In the genomic region with DNA sequence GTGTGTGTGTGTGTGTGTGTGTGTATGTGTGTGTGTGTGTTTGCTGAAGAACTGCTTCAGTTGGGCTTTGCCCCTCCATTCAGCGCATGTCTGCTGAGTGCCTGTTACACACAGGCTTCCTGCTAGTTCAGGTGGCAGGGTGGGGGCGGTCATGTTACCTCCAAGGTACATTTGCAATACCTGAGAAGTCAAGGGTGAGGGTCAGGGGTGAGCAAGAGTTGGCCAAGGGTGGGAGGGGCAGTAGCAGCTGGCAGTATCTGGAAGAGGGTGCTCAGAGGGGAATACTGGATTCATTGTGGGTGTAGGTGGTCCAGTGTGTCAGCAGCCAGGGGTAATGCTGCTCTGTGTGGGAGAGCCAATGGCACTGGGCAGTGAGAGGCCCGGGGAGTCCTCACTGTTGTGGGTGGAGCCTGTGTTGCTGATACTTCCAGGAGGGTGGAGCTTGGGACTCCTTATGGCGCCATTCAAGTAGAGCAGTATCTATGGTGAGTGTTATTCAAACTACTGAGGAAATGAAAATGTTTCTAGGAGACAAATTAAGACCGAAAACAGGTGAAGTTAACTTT, we compare ENCODE assay signal across 17 mouse cellular contexts. TPM values are rescaled to one million over a fixed set of nuclear protein-coding genes. Genes with fewer than 3 reads are reported as not detected.
DNase-seq lines count a peak whose midpoint lies in the region; ATAC-seq and TF ChIP-seq lines count a peak whose summit lies in the region.
"Had no signal": no experiment of that assay in that cellular context is flagged by ENCODE, and none has a peak within 500 bp of the region (broad histone marks: within the 10 kb centered on the region; RNA-seq: fewer than 3 reads in every experiment).

No protein-coding gene starts in this region.

- 92% methylated on average over 5 of the region's 5 CpGs for WGBS in forebrain, postnatal 0 days
- 90% methylated on average over 5 of the region's 5 CpGs for WGBS in forebrain, embryonic 11.5 days
- 91% methylated on average over 5 of the region's 5 CpGs for WGBS in midbrain, embryonic 13.5 days
- WGBS in midbrain, embryonic 10.5 days: 91% methylated on average over 5 of the region's 5 CpGs
- WGBS in liver, embryonic 12.5 days (ENCODE audit: insufficient replicate concordance): 70% methylated on average over 5 of the region's 5 CpGs
- WGBS in small intestine, adult 2 months: 56% methylated on average over 5 of the region's 5 CpGs

- no peaks in the 10 kb centered on the region for H3K36me3 ChIP-seq in forebrain, postnatal 0 days (ENCODE audit: insufficient read depth)
- no peaks in the 10 kb centered on the region for H3K36me3 ChIP-seq in forebrain, embryonic 11.5 days (ENCODE audit: control insufficient read depth, insufficient read depth, low read length)
- H3K36me3 ChIP-seq in midbrain, embryonic 13.5 days: no peaks in the 10 kb centered on the region
- peaks cover 16% of the 10 kb centered on the region; the same call in 1 of the 2 replicates for H3K36me3 ChIP-seq in midbrain, embryonic 10.5 days
- H3K36me3 ChIP-seq in liver, embryonic 12.5 days: peaks cover 7% of the 10 kb centered on the region
- peaks cover 5% of the 10 kb centered on the region for H3K36me3 ChIP-seq in small intestine, adult 2 months (ENCODE audit: control insufficient read depth, insufficient read depth, low read length)
- H3K36me3 ChIP-seq: midbrain, embryonic 15.5 days had no signal

- H3K4me1 ChIP-seq in forebrain, postnatal 0 days (ENCODE audit: insufficient read depth): no peaks in the 10 kb centered on the region
- no peaks in the 10 kb centered on the region; the same call in 1 of the 2 replicates for H3K4me1 ChIP-seq in forebrain, embryonic 11.5 days (replicated peaks; ENCODE audit: control insufficient read depth, insufficient read depth, low read length)
- peaks cover 8% of the 10 kb centered on the region for H3K4me1 ChIP-seq in midbrain, embryonic 13.5 days (replicated peaks)
- H3K4me1 ChIP-seq in midbrain, embryonic 10.5 days: peaks cover 23% of the 10 kb centered on the region
- peaks cover 19% of the 10 kb centered on the region for H3K4me1 ChIP-seq in liver, embryonic 12.5 days
- peaks cover 34% of the 10 kb centered on the region for H3K4me1 ChIP-seq in small intestine, adult 2 months (ENCODE audit: control insufficient read depth, insufficient read depth, insufficient read length, low read length)
- H3K4me1 ChIP-seq: midbrain, embryonic 15.5 days had no signal

- no peak overlapping the region for H3K27ac ChIP-seq in forebrain, postnatal 0 days (ENCODE audit: low read depth, low read length)
- H3K27ac ChIP-seq in forebrain, embryonic 11.5 days (ENCODE audit: low read depth, low read length): no peak overlapping the region
- H3K27ac ChIP-seq in midbrain, embryonic 13.5 days: no peak overlapping the region
- no peak overlapping the region for H3K27ac ChIP-seq in midbrain, embryonic 10.5 days (replicated peaks)
- H3K27ac ChIP-seq in liver, embryonic 12.5 days: no peak overlapping the region
- peak overlapping the region; percentile 41; the same call in 1 of the 2 replicates for H3K27ac ChIP-seq in small intestine, adult 2 months (ENCODE audit: insufficient read depth, low read depth, low read length)
- H3K27ac ChIP-seq: limb, embryonic 12.5 days; midbrain, embryonic 15.5 days had no signal

- no peak for TF ChIP-seq CTCF in forebrain, postnatal 0 days (IDR thresholded peaks at IDR 0.05; ENCODE audit: low read depth)
- no peak for TF ChIP-seq CTCF in small intestine, adult 2 months (IDR thresholded peaks at IDR 0.05; ENCODE audit: extremely low read depth, insufficient read length, insufficient replicate concordance, low read depth, low read length)

- no peak overlapping the region for H3K4me3 ChIP-seq in forebrain, postnatal 0 days (ENCODE audit: low read depth, low read length)
- no peak overlapping the region for H3K4me3 ChIP-seq in forebrain, embryonic 11.5 days (ENCODE audit: low read depth, low read length)
- H3K4me3 ChIP-seq in midbrain, embryonic 13.5 days (replicated peaks): no peak overlapping the region
- no peak overlapping the region for H3K4me3 ChIP-seq in midbrain, embryonic 10.5 days
- H3K4me3 ChIP-seq in liver, embryonic 12.5 days: no peak overlapping the region
- no peak overlapping the region for H3K4me3 ChIP-seq in small intestine, adult 2 months (ENCODE audit: low read depth, low read length)
- H3K4me3 ChIP-seq: limb, embryonic 12.5 days; midbrain, embryonic 15.5 days had no signal

- H3K4me2 ChIP-seq in forebrain, postnatal 0 days (ENCODE audit: low read depth): no peak overlapping the region
- no peak overlapping the region for H3K4me2 ChIP-seq in forebrain, embryonic 11.5 days (ENCODE audit: low read depth, low read length, severe bottlenecking)
- H3K4me2 ChIP-seq in midbrain, embryonic 13.5 days (replicated peaks): no peak overlapping the region
- no peak overlapping the region for H3K4me2 ChIP-seq in liver, embryonic 12.5 days
- H3K4me2 ChIP-seq: limb, embryonic 12.5 days; midbrain, embryonic 15.5 days had no signal

- H3K9me3 ChIP-seq in forebrain, postnatal 0 days (ENCODE audit: low read length): no peaks in the 10 kb centered on the region
- H3K9me3 ChIP-seq in forebrain, embryonic 11.5 days (ENCODE audit: control insufficient read depth, low read length): no peaks in the 10 kb centered on the region
- H3K9me3 ChIP-seq in midbrain, embryonic 13.5 days: no peaks in the 10 kb centered on the region
- no peaks in the 10 kb centered on the region for H3K9me3 ChIP-seq in midbrain, embryonic 10.5 days (replicated peaks)
- H3K9me3 ChIP-seq in liver, embryonic 12.5 days (replicated peaks): no peaks in the 10 kb centered on the region
- H3K9me3 ChIP-seq: limb, embryonic 12.5 days; midbrain, embryonic 15.5 days had no signal

- no peak overlapping the region for H3K9ac ChIP-seq in forebrain, postnatal 0 days
- H3K9ac ChIP-seq in forebrain, embryonic 11.5 days (ENCODE audit: low read length): no peak overlapping the region
- H3K9ac ChIP-seq in midbrain, embryonic 13.5 days (replicated peaks): no peak overlapping the region
- H3K9ac ChIP-seq in liver, embryonic 12.5 days: no peak overlapping the region
- H3K9ac ChIP-seq: limb, embryonic 12.5 days; midbrain, embryonic 15.5 days had no signal

- no peak for DNase-seq in forebrain, postnatal 0 days
- DNase-seq in forebrain, embryonic 11.5 days (ENCODE audit: low spot score): no peak
- no peak for DNase-seq in midbrain, embryonic 10.5 days (ENCODE audit: low spot score)
- DNase-seq in spleen, adult 18-20 months: no peak
- no peak for DNase-seq in heart, adult 9 months (ENCODE audit: low spot score in 2 of 2)
- DNase-seq: adrenal gland, adult 2 months; B cell, adult 2 months; cerebellum, adult 9-10 months; gastrocnemius, postnatal 10 days; heart, postnatal 36 days; kidney, adult 8-10 months; thymus, adult 2 months had no signal

- H3K27me3 ChIP-seq in forebrain, postnatal 0 days (ENCODE audit: insufficient read depth, low read length): no peaks in the 10 kb centered on the region
- H3K27me3 ChIP-seq in forebrain, embryonic 11.5 days (ENCODE audit: control insufficient read depth, insufficient read depth, low read length): no peaks in the 10 kb centered on the region
- no peaks in the 10 kb centered on the region for H3K27me3 ChIP-seq in midbrain, embryonic 13.5 days
- no peaks in the 10 kb centered on the region for H3K27me3 ChIP-seq in midbrain, embryonic 10.5 days (ENCODE audit: low read depth, poor library complexity, severe bottlenecking)
- H3K27me3 ChIP-seq in liver, embryonic 12.5 days (replicated peaks): no peaks in the 10 kb centered on the region
- no peaks in the 10 kb centered on the region for H3K27me3 ChIP-seq in small intestine, adult 2 months (ENCODE audit: control insufficient read depth, insufficient read depth, low read length)
- H3K27me3 ChIP-seq: limb, embryonic 12.5 days; midbrain, embryonic 15.5 days had no signal

- no peak for TF ChIP-seq POLR2A in small intestine, adult 2 months (IDR thresholded peaks at IDR 0.05; ENCODE audit: low read depth, low read length)

- 0 out of 2 replicates have a peak, but pooled peaks have one; percentile 18 for ATAC-seq in forebrain, postnatal 0 days
- no peak; the same call in 1 of the 2 replicates for ATAC-seq in forebrain, embryonic 11.5 days (replicated peaks; ENCODE audit: low FRiP score)
- ATAC-seq in midbrain, embryonic 13.5 days: peak; percentile 41; the same call in 1 of the 2 replicates
- ATAC-seq in liver, embryonic 12.5 days: peak; percentile 31
- ATAC-seq: midbrain, embryonic 15.5 days had no signal

RNA-seq across cellular contexts. Expression of a gene that starts 43.7 kb away (rescaled TPM):
- 3.2 and 4.4 TPM in 2 replicates for total RNA-seq in forebrain, postnatal 0 days (2014; rRNA removed)
- 0.20 and 0.64 TPM in 2 replicates for polyA plus RNA-seq in forebrain, postnatal 0 days (2015; fragmentation: Nextera tagmentation; extraction: Ambion mirVana)
- 3.3 and 3.9 TPM in 2 replicates for polyA plus RNA-seq in forebrain, embryonic 11.5 days (2014; fragmentation: Nextera tagmentation; extraction: Ambion mirVana)
- 1.3 and 1.5 TPM in 2 replicates for polyA plus RNA-seq in midbrain, embryonic 13.5 days (2015; fragmentation: Nextera tagmentation; extraction: Ambion mirVana)
- polyA plus RNA-seq in midbrain, embryonic 10.5 days (2016; fragmentation: Nextera tagmentation; extraction: Ambion mirVana): 1.3 and 2.2 TPM in 2 replicates
- polyA plus RNA-seq in liver, embryonic 12.5 days (2016; fragmentation: Nextera tagmentation; extraction: Ambion mirVana): 1.1 and 1.6 TPM in 2 replicates
- polyA plus RNA-seq in small intestine, adult 2 months (2012; rRNA removed): 6.8 and 15.2 TPM in 2 replicates
